Mouse (Mus musculus): Measurements from ENCODE around the gene Nav2.

The Nav2 gene

DNA sequence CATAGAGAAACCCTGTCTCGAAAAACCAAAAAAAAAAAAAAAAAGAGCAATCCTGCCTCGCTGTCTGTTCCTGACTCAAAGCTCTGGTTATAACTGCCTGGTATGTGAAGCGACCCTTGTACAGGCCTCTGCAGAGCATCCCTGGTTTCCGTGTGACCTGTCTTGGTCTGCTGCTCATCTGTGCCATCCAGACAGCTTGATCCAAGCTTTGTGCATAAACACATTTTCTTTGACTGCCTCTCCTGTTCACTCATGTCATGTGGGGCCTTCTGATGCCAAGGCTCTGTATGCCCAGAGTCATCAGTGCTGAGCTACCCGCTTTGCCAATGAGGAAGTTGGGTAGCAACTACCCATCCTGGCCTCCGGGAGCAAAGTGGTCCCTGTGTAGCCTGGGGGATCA lies 591.1 kb downstream of the Nav2 start:
- peak; percentile 62 for DNase-seq

- DNase-seq: no peak
These were observed 592.4 kb downstream of the Nav2 start for GRCm38 (mm10) chr7:49500916-49501315.

GRCm38 (mm10) chr7:49503419-49503818 lies 594.9 kb downstream of the Nav2 start:
- DNase-seq: no peak

DNA sequence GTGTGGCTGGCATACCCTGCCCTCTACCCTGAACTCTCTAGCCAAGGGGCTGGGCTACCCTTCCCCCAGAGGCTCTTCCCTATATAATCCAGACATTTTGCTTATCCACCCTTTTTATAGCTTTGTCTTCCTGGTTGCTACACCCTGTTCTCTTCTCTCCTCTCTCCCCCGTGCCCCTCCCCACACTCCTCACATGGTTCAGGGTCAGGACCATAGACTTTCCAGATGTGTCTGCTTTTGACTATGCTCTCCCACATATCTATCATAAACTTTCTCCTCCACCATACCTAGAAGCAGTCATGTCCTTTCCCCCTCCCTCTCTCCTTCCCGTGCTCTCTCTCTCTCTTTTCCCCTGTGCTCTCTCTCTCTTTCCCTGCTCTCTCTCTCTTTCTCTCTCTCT lies 595.4 kb downstream of the Nav2 start:
- DNase-seq: no peak

DNA sequence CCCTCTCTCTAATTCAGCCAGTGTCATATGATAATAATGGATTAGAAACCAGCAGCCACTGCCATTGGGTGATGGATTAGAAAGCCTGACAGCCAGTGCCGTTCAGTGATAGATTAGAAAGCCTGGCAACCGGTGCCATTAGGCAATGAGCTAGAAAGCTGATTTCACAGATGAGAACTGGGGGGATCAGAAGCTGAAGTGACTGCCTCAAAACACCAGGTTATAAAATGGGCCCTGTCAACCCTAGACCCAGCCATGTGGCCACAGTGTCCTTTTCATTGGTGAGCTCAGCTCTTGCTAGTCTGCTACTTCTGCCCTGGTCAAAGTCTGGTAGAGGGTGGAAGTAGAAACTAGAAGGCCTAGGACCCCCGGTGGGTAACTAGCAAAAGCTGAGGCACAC lies 595.8 kb downstream of the Nav2 start:
- no peak for DNase-seq

GRCm38 (mm10) chr7:49505024-49505423 lies 596.5 kb downstream of the Nav2 start:
- no peak for DNase-seq

- DNase-seq: peak; percentile 61
These were observed 597.7 kb downstream of the Nav2 start for GRCm38 (mm10) chr7:49506085-49506820.

- no peak for DNase-seq
These were observed 599.5 kb downstream of the Nav2 start for GRCm38 (mm10) chr7:49507943-49508506.

DNA sequence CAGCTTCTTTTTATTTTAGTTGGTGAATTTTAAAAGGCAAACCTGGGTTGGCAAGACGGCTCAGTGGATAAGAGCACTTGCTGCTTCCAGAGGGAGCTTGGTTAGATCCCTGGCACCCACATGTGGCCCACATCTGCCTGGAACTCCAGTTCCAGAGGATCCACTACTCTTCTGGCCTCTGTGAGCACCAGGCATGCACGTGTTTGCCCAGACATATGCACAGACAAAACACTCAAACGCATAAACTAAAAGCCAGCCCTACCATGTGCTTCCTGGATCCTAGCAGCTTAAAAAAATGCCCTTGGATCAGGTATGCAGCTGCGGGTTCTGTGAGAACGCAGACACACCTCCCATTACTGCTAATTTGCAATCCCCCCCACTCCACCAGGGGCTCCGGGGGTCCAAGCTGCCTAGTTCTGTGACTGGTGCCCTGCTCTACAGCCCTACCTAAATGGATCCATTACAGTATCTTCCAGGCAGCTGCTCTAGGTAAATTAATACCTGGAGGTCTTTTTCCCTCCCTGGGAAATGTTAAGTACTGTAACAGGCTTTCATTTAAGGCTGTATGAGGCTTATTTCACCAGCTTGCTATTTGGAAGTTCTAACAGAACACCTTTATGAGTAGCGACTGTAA lies 603.4 kb downstream of the Nav2 start:
- DNase-seq: no peak

DNA sequence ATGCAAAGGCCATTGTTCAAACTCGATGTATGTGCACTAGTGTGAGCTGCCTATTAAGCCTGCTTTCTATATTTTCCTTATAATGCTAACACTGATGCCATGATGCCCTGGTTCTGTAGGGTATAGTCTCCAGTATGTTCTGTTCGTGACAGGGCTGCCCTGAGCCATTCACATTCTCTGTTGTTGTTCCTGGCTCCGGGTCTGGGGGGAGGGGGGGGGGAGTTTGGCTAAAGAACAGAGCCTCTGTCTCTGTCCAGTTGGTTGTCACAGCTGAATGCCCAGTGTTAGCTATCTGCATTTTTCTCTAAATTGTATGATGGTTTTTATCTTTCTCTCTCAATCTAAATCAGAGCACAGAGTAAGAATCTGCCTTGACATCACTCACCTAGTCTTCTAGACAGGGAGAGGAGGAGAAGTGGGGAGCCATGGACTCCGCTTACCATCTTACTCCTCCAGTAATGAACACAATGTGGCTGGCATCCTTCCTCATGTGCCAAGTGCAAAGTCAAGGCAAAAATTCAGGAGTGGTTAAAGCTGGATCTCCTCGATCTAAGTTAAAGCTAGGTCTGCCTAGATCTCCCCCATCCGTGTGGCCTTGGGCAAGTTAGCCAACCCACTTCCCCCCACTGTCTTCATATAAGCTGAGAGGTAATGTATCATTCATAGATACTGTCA lies 605.4 kb downstream of the Nav2 start:
- no peak for DNase-seq

- DNase-seq: peak; percentile 70
These were observed 606.5 kb downstream of the Nav2 start for GRCm38 (mm10) chr7:49515012-49515411.

- peak; percentile 53 for DNase-seq
These were observed 612.0 kb downstream of the Nav2 start for GRCm38 (mm10) chr7:49520504-49520903.

DNA sequence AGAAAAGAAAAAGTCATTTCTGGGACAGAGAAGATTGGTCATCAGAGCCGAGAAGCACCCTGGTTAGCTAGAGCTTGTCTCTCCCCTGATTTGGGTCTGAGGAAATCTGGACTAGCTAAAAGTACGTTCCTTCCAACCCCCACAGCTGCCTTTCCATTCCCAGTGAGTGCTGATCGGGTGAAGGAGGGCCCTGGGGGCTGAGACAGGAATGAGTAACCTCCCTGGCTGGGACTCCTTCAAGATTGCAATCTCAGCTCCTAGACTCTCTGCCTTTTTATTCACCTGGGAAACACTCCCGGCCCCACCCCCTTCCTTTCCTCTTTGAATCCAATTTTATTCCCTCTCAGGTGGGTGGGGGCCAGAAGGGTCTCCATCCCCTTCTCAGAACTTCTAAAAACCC lies 612.8 kb downstream of the Nav2 start:
- DNase-seq: peak; percentile 46

DNA sequence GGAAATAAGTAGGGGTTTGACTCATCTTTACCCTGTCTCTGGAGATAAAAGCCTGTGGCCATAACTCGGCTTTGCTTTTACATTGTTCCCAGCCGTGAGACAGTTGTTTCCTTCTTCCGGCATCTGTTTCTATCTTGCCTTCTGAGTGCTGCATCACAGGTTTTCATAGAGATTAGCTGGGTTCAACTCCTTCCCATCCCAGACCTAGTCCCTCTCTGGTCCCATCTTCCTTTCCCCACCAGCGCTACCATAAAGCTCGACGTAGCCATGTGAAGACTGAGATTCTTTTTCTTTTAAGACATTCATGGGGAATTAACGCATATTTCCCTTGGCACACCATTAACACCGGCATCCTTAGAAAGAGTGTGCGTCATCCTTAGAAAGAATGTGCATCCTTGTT lies 613.5 kb downstream of the Nav2 start:
- DNase-seq: no peak

GRCm38 (mm10) chr7:49522411-49523114 lies 614.0 kb downstream of the Nav2 start:
- peak; percentile 76 for DNase-seq

GRCm38 (mm10) chr7:49523115-49523445 lies 614.6 kb downstream of the Nav2 start:
- no peak for DNase-seq

DNA sequence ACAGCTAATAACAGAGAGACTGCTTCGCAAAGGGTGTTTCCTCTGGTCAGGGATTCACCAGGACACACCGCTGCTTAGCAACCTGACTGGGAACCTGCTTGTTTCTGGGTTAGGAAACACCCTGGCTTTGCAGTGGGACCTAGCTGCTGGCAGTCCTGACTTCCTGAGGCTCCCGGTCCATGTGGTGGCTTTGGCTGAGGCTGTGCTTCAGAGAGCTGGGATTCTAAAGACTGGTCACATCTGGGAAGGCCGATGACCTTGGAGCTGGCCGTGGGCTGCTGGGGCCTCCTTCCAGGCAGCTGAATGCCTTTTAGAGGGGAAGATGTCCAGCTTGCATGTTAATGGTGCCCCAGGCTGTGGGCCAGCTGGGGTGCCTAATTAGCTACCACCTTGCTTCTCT lies 615.2 kb downstream of the Nav2 start:
- peak; percentile 58 for DNase-seq

- DNase-seq: no peak
These were observed 617.0 kb downstream of the Nav2 start for GRCm38 (mm10) chr7:49525348-49526100.

DNA sequence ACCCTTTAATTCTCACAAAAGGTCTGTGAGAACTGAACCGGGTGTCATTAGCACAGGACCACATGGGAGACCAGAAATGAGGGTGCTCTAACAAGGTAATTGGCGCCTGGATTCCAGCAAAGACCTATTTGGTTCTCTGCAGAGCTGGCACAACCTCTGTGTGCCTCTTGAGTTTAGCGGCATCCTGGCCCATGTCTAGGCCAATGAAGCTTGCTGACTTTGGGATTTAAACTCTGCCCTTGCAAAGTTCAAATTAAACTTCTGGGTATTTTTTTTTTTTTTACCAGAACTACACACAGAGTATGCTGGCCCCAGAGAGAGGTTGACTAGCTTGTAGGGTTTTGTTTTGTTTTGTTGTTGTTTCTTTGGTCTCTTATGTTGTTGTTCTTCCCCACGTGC lies 617.6 kb downstream of the Nav2 start:
- DNase-seq: no peak

GRCm38 (mm10) chr7:49527495-49527894 lies 619.0 kb downstream of the Nav2 start:
- DNase-seq: peak; percentile 58

DNA sequence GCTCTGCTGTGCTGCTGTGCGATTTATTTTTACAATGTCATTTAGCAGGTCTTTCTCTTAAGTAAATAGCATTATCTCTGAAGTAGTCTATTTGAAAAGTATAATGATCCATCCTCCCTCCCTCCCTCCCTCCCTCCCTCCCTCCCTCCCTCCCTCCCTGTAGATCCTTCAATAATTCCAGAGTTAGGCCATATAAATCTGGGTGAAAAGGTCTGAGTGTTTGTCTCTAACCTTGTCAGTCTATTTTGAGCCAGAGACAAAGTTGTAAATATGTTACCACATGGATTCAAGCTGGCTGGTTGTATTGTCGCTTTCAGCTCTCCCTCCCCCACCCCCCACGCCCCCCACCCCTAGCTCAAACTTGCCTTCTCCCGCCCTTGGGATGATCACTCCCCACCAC lies 619.4 kb downstream of the Nav2 start:
- no peak for DNase-seq

- DNase-seq: no peak
These were observed 621.0 kb downstream of the Nav2 start for GRCm38 (mm10) chr7:49529498-49529897.

- no peak for DNase-seq
These were observed 625.1 kb downstream of the Nav2 start for GRCm38 (mm10) chr7:49533571-49533970.
